Mouse (Mus musculus): Measurements from ENCODE around the gene Ost4.

The Ost4 gene

GRCm38 (mm10) chr5:30907413-30908059 is at the start of gene Ost4:
Ost4 (minus strand) TSS chr5:30907788.
- peak; percentile 89 to 95 for DNase-seq (ENCODE audit: low spot score in 2 of 2)

- no peak for DNase-seq (ENCODE audit: low spot score in 2 of 2)
Observed at GRCm38 (mm10) chr5:30955751-30956150, 48.2 kb upstream of the Ost4 start.

- DNase-seq (ENCODE audit: low spot score in 2 of 2), result no peak
Observed at GRCm38 (mm10) chr5:30954556-30954955, 47.0 kb upstream of the Ost4 start.

- no peak for DNase-seq (ENCODE audit: low spot score in 2 of 2)
Observed at GRCm38 (mm10) chr5:30954065-30954464, 46.5 kb upstream of the Ost4 start.

- no peak for DNase-seq (ENCODE audit: low spot score in 2 of 2)
Observed at GRCm38 (mm10) chr5:30952551-30952950, 45.0 kb upstream of the Ost4 start.

- no peak for DNase-seq (ENCODE audit: low spot score in 2 of 2)
Observed at GRCm38 (mm10) chr5:30951706-30952105, 44.1 kb upstream of the Ost4 start.

- DNase-seq (ENCODE audit: low spot score in 2 of 2), result no peak
Observed at GRCm38 (mm10) chr5:30950922-30951321, 43.3 kb upstream of the Ost4 start.

- no peak for DNase-seq (ENCODE audit: low spot score in 2 of 2)
Observed at GRCm38 (mm10) chr5:30950451-30950850, 42.9 kb upstream of the Ost4 start.

- DNase-seq (ENCODE audit: low spot score in 2 of 2), result peak; percentile 85 to 92
Observed at GRCm38 (mm10) chr5:30949654-30950326, 42.2 kb upstream of the Ost4 start.

- no peak for DNase-seq (ENCODE audit: low spot score in 2 of 2)
Observed at GRCm38 (mm10) chr5:30948620-30949019, 41.0 kb upstream of the Ost4 start.

GRCm38 (mm10) chr5:30944956-30945781 is 37.6 kb upstream of the Ost4 start, which contains the start of gene Cgref1:
Cgref1 (minus strand) TSS chr5:30945591.
- peak in 1 of 2 experiments; percentile 79 for DNase-seq (ENCODE audit: low spot score in 2 of 2)

GRCm38 (mm10) chr5:30944344-30944743 is 36.8 kb upstream of the Ost4 start:
- no peak for DNase-seq (ENCODE audit: low spot score in 2 of 2)

GRCm38 (mm10) chr5:30943004-30943403 is 35.4 kb upstream of the Ost4 start:
- DNase-seq (ENCODE audit: low spot score in 2 of 2), result no peak

- no peak for DNase-seq (ENCODE audit: low spot score in 2 of 2)
Observed at GRCm38 (mm10) chr5:30934725-30935461, 27.3 kb upstream of the Ost4 start.

- no peak for DNase-seq (ENCODE audit: low spot score in 2 of 2)
Observed at GRCm38 (mm10) chr5:30933705-30934104, 26.1 kb upstream of the Ost4 start.

- no peak for DNase-seq (ENCODE audit: low spot score in 2 of 2)
Observed at GRCm38 (mm10) chr5:30931378-30931777, 23.8 kb upstream of the Ost4 start.

GRCm38 (mm10) chr5:30930846-30931245 is 23.3 kb upstream of the Ost4 start:
- no peak for DNase-seq (ENCODE audit: low spot score in 2 of 2)

- peak in 1 of 2 experiments; percentile 84 for DNase-seq (ENCODE audit: low spot score in 2 of 2)
Observed at GRCm38 (mm10) chr5:30930121-30930520, 22.5 kb upstream of the Ost4 start.

- DNase-seq (ENCODE audit: low spot score in 2 of 2), result peak in 1 of 2 experiments; percentile 71
Observed at GRCm38 (mm10) chr5:30927945-30928529, 20.4 kb upstream of the Ost4 start.

GRCm38 (mm10) chr5:30926073-30926472 is 18.5 kb upstream of the Ost4 start:
- no peak for DNase-seq (ENCODE audit: low spot score in 2 of 2)

- no peak for DNase-seq (ENCODE audit: low spot score in 2 of 2)
Observed at GRCm38 (mm10) chr5:30925217-30925616, 17.6 kb upstream of the Ost4 start.

Measured in left cerebral cortex, adult 9 months (tissue).